ENCODE assay signal across 20 mouse cellular contexts in genomic region chr2:24705929-24706328, GRCm38 (mm10). TPM values are rescaled to one million over a fixed set of nuclear protein-coding genes. Genes with fewer than 3 reads are reported as not detected.
"Had no signal": no experiment of that assay in that cellular context is flagged by ENCODE, and none has a peak within 500 bp of the region (broad histone marks: within the 10 kb centered on the region; RNA-seq: fewer than 3 reads in every experiment).

No protein-coding gene starts in this region.

- H3K4me3 ChIP-seq: layer of hippocampus, adult 2 months; limb, embryonic 10.5 days; limb, embryonic 13.5 days; liver, embryonic 12.5 days; liver, embryonic 15.5 days; lung, embryonic 15.5 days; megakaryocyte, embryonic 14.5 days; midbrain, embryonic 10.5 days; midbrain, embryonic 15.5 days; neural tube, embryonic 12.5 days had no signal

- H3K4me2 ChIP-seq: limb, embryonic 13.5 days; liver, embryonic 12.5 days; liver, embryonic 15.5 days; lung, embryonic 15.5 days; midbrain, embryonic 15.5 days; neural tube, embryonic 12.5 days had no signal

- H3K36me3 ChIP-seq: limb, embryonic 10.5 days; limb, embryonic 13.5 days; liver, embryonic 12.5 days; liver, embryonic 15.5 days; lung, embryonic 15.5 days; midbrain, embryonic 10.5 days had no signal

- H3K4me1 ChIP-seq: limb, embryonic 10.5 days; limb, embryonic 13.5 days; liver, embryonic 12.5 days; liver, embryonic 15.5 days; lung, embryonic 15.5 days; megakaryocyte, embryonic 14.5 days; midbrain, embryonic 10.5 days; midbrain, embryonic 15.5 days; neural tube, embryonic 12.5 days had no signal

- H3K27me3 ChIP-seq: limb, embryonic 13.5 days; liver, embryonic 12.5 days; liver, embryonic 15.5 days; lung, embryonic 15.5 days; midbrain, embryonic 15.5 days; neural tube, embryonic 12.5 days had no signal

- H3K27ac ChIP-seq: kidney, postnatal 0 days; layer of hippocampus, adult 2 months; limb, embryonic 10.5 days; limb, embryonic 13.5 days; liver, embryonic 12.5 days; liver, embryonic 15.5 days; lung, embryonic 15.5 days; midbrain, embryonic 10.5 days; midbrain, embryonic 15.5 days; neural tube, embryonic 12.5 days had no signal

- H3K9ac ChIP-seq: limb, embryonic 13.5 days; liver, embryonic 12.5 days; liver, embryonic 15.5 days; lung, embryonic 15.5 days; midbrain, embryonic 15.5 days; neural tube, embryonic 12.5 days had no signal

- DNase-seq: kidney, adult 2 months; kidney, postnatal 25 days; layer of hippocampus, adult 9-11 months; liver; lung, adult 18-20 months; lung, postnatal 10 days; lung, postnatal 36 days; thymus, postnatal 25 days had no signal

- ATAC-seq: liver, embryonic 12.5 days; midbrain, embryonic 15.5 days had no signal

- H3K9me3 ChIP-seq: limb, embryonic 10.5 days; liver, embryonic 12.5 days; liver, embryonic 15.5 days; lung, embryonic 15.5 days; midbrain, embryonic 15.5 days; neural tube, embryonic 12.5 days had no signal

RNA-seq across cellular contexts. Expression of gene Cacna1b, which starts 57.0 kb away (rescaled TPM):
- total RNA-seq: neutrophil, adult 5-6 weeks had no signal
